Mouse (Mus musculus): ENCODE data around the gene Nppa. TPM values are rescaled to one million over a fixed set of nuclear protein-coding genes. Genes with fewer than 3 reads are reported as not detected.
A peak's percentile ranks its signal among the peaks of the same experiment; 100 is the strongest.

Gene Nppa
- total and polyA plus RNA-seq, 3 experiments, result 0.26 TPM; not detected in 2

- Histone ChIP-seq H3K9me3 (replicated peaks; ENCODE audit: insufficient read depth, low read length) (no peaks in the 10 kb centered on the region), H3K79me2 (ENCODE audit: control insufficient read depth, insufficient read depth, low read length, poor library complexity) (no peaks in the 10 kb centered on the region), H3K4me3 (ENCODE audit: control insufficient read depth in 1 of 2, insufficient read depth in 1 of 2, low read depth in 2 of 2, low read length in 2 of 2) (no peak overlapping the region), H3K27me3 (ENCODE audit: control insufficient read depth in 1 of 2, insufficient read depth in 2 of 2, low read length in 2 of 2) (no peaks in the 10 kb centered on the region; a peak in 1 of 4 replicates), H3K27ac (ENCODE audit: control insufficient read depth, low read depth, low read length) (no peak overlapping the region), H3K4me1 (ENCODE audit: control insufficient read depth in 1 of 2, insufficient read depth in 2 of 2, low read length in 2 of 2) (peaks cover 0 to 4% of the 10 kb centered on the region in 2 experiments; a peak in 2 of 4 replicates), H3K9ac (ENCODE audit: control insufficient read depth, low read depth, low read length, poor library complexity, severe bottlenecking) (no peak overlapping the region), H3K36me3 (ENCODE audit: control insufficient read depth in 1 of 2, insufficient read depth in 2 of 2, low read length in 2 of 2) (peaks cover 0 to 4% of the 10 kb centered on the region in 2 experiments; a peak in 1 of 4 replicates)
- peak; percentile 18 for DNase-seq (ENCODE audit: low read depth, low spot score)
- TF ChIP-seq E2F4 (IDR thresholded peaks at IDR 0.05; ENCODE audit: borderline replicate concordance, low read depth, low read length) (no peak), TBP (IDR thresholded peaks at IDR 0.05; ENCODE audit: low read depth, low read length) (no peak), JUND (IDR thresholded peaks at IDR 0.05; ENCODE audit: low read depth, low read length) (no peak), EP300 (IDR thresholded peaks at IDR 0.05; ENCODE audit: low read depth in 1 of 2, low read length in 2 of 2) (peak in 1 of 2 experiments; percentile 38; a peak in 1 of 4 replicates), ETS1 (IDR thresholded peaks at IDR 0.05; ENCODE audit: low read depth, low read length) (no peak)
Measured at GRCm38 (mm10) chr4:147976237-147976636, 24.3 kb upstream of the Nppa start.

- Histone ChIP-seq H3K79me2 (ENCODE audit: control insufficient read depth, insufficient read depth, low read length, poor library complexity) (no peaks in the 10 kb centered on the region), H3K9ac (ENCODE audit: control insufficient read depth, low read depth, low read length, poor library complexity, severe bottlenecking) (no peak overlapping the region), H3K4me1 (ENCODE audit: control insufficient read depth in 1 of 2, insufficient read depth in 2 of 2, low read length in 2 of 2) (peaks cover 0 to 4% of the 10 kb centered on the region in 2 experiments; a peak in 2 of 4 replicates), H3K27me3 (ENCODE audit: control insufficient read depth in 1 of 2, insufficient read depth in 2 of 2, low read length in 2 of 2) (no peaks in the 10 kb centered on the region; a peak in 1 of 4 replicates), H3K9me3 (replicated peaks; ENCODE audit: insufficient read depth, low read length) (no peaks in the 10 kb centered on the region), H3K4me3 (ENCODE audit: control insufficient read depth in 1 of 2, insufficient read depth in 1 of 2, low read depth in 2 of 2, low read length in 2 of 2) (no peak overlapping the region), H3K36me3 (ENCODE audit: control insufficient read depth in 1 of 2, insufficient read depth in 2 of 2, low read length in 2 of 2) (peaks cover 0 to 4% of the 10 kb centered on the region in 2 experiments; a peak in 1 of 4 replicates), H3K27ac (ENCODE audit: control insufficient read depth, low read depth, low read length) (no peak overlapping the region)
- TF ChIP-seq USF2 (IDR thresholded peaks at IDR 0.05; ENCODE audit: borderline replicate concordance in 1 of 2, insufficient read depth in 1 of 2, low read depth in 1 of 2, low read length in 2 of 2), result no peak
- no peak for TF ChIP-seq UBTF (IDR thresholded peaks at IDR 0.05; ENCODE audit: borderline replicate concordance, insufficient read depth, low read depth, low read length)
- TF ChIP-seq MEF2A (IDR thresholded peaks at IDR 0.05; ENCODE audit: extremely low read depth, insufficient replicate concordance, low read depth, low read length, poor library complexity, severe bottlenecking), result no peak
- TF ChIP-seq CHD1 (IDR thresholded peaks at IDR 0.05; ENCODE audit: low read depth, low read length), result no peak
- no peak for TF ChIP-seq SMC3 (IDR thresholded peaks at IDR 0.05; ENCODE audit: low read depth, low read length)
- TF ChIP-seq ZKSCAN1 (IDR thresholded peaks at IDR 0.05; ENCODE audit: low read depth, low read length), result no peak
- TF ChIP-seq CHD2 (IDR thresholded peaks at IDR 0.05; ENCODE audit: low read length), result no peak
- TF ChIP-seq ELF1 (IDR thresholded peaks at IDR 0.05; ENCODE audit: low read depth, low read length), result no peak
- no peak for TF ChIP-seq SIN3A (IDR thresholded peaks at IDR 0.05; ENCODE audit: low read length)
- TF ChIP-seq POLR2AphosphoS2 (IDR thresholded peaks at IDR 0.05; ENCODE audit: low read length), result no peak
- TF ChIP-seq MAZ (IDR thresholded peaks at IDR 0.05; ENCODE audit: low read depth, low read length), result no peak
- TF ChIP-seq GABPA (IDR thresholded peaks at IDR 0.05; ENCODE audit: low read depth, low read length), result no peak
- no peak for TF ChIP-seq NELFE (IDR thresholded peaks at IDR 0.05; ENCODE audit: low read depth, low read length)
- TF ChIP-seq GATA1 (IDR thresholded peaks at IDR 0.05; ENCODE audit: low read depth, low read length), result no peak
- TF ChIP-seq TCF12 (IDR thresholded peaks at IDR 0.05; ENCODE audit: low read depth, low read length), result no peak
- TF ChIP-seq POLR2A (IDR thresholded peaks at IDR 0.05; ENCODE audit: control insufficient read depth in 1 of 2, insufficient read depth in 1 of 2, low read depth in 1 of 2, low read length in 2 of 2, poor library complexity in 1 of 2), result no peak
- TF ChIP-seq TAL1 (IDR thresholded peaks at IDR 0.05; ENCODE audit: low read length), result no peak
- TF ChIP-seq BHLHE40 (IDR thresholded peaks at IDR 0.05; ENCODE audit: borderline replicate concordance, low read depth, low read length), result no peak
- no peak for TF ChIP-seq MAFK (IDR thresholded peaks at IDR 0.05; ENCODE audit: borderline replicate concordance, low read depth, low read length)
- no peak for TF ChIP-seq JUND (IDR thresholded peaks at IDR 0.05; ENCODE audit: low read depth, low read length)
- no peak for DNase-seq (ENCODE audit: low read depth, low spot score)
Measured at GRCm38 (mm10) chr4:147977726-147978125, 22.8 kb upstream of the Nppa start.
